Mouse (Mus musculus): ENCODE data around the gene Nono.

DNA sequence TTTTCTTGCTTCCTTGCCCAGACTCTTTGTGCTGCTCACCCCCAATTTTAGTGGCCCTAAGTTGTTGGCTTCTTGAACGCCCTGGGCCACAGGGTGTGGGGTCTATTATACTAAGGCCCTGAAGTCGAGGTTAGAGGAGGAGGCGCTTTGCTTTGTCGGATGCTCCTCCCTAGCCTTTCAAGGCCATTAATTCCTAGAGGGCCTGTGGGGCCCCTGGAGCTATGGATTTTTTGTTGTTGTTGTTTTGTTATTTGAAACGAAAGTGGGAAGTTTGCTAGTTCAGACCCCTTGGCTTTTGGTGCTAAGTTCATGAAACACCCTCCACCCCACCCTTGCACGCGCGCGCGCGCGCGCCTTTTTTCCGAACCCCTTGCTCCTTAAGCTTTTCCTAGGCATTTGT, 858 bp downstream of the Nono start:
- TF ChIP-seq POU5F1 (IDR thresholded peaks at IDR 0.05; ENCODE audit: borderline replicate concordance, low read length) (no peak), CTCF (conservative IDR thresholded peaks at IDR 0.05; ENCODE audit: low read length) (no peak)

Measured in E14TG2a.4 (cell line).